Mouse (Mus musculus) kidney, postnatal 25 days (tissue): ENCODE data around the gene Gm6164.
"Not testable (repeated sequence)": the region's sequence is repeated elsewhere in the genome, so short reads cannot be mapped to it uniquely, and the experiment has no call there.

Experiments
- DNase-seq, 2 experiments: peaks; one replicate each; pipeline ENCODE4 v3.0.0; 2021; ENCODE audit warnings: mixed read lengths in 2 of 2

The Gm6164 gene

GRCm38 (mm10) chr7:20205507-20205906 lies at the start of gene Gm6164:
TSS of gene Gm6164 (minus strand) at chr7:20205607.
- not testable (repeated sequence) for DNase-seq

DNA sequence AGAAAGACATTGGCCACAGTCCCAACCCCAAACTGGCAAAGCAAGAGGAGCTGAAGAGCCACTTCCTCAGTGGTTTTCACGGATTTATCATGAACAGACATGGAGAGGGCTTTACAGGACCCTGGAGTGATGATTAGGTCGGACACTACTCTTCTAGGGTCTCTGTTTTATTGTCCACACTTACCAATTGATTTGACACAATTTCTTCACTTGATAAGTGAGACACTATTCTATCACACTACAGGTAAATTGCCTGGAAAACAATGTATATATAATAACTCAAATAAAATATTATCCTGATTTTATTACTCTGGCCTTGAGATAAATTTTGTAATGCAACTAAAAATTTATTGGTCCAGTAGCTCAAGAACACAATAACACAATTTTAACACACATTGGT lies 28.3 kb upstream of the Gm6164 start, which contains the start of gene Gm4498:
Gene Gm4498 (minus strand): TSS at position 101 of the 400 bp plus-strand sequence.
- not testable (repeated sequence) for DNase-seq

DNA sequence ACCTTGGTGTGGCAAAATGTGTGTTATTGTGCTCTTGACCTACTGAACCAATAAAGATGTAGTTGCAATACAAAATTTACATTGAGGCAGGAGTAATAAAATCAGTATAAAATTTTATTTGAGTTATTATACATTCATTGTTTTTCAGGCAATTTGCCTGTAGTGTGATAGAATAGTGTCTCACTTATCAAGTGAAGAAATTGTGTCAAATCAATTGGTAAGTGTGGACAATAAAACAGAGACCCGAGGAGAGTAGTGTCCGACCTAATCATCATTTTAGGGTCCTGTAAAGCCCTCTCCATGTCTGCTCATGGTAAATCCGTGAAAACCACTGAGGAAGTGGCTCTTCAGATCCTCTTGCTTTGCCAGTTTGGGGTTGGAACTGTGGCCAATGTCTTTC lies 12.0 kb downstream of the Gm6164 start, which contains the start of gene Vmn1r95:
Gene Vmn1r95 (plus strand): TSS at position 301 of the 400 bp plus-strand sequence.
- not testable (repeated sequence) for DNase-seq

- DNase-seq, result not testable (repeated sequence)
Measured at GRCm38 (mm10) chr7:20168277-20168676, 37.1 kb downstream of the Gm6164 start, which contains the start of gene Vmn1r94. TSS of gene Vmn1r94 (minus strand) at chr7:20168377.
